Mouse (Mus musculus): ENCODE data around the gene Ap5b1.

Gene Ap5b1

GRCm38 (mm10) chr19:5567534-5568469 is at the start of gene Ap5b1:
TSS of gene Ap5b1 (plus strand) at chr19:5568025.
- peak; percentile 92 for DNase-seq

- DNase-seq = no peak
Observed at GRCm38 (mm10) chr19:5518721-5519120, 49.1 kb upstream of the Ap5b1 start.

GRCm38 (mm10) chr19:5525204-5525603 is 42.6 kb upstream of the Ap5b1 start:
- DNase-seq = no peak

DNA sequence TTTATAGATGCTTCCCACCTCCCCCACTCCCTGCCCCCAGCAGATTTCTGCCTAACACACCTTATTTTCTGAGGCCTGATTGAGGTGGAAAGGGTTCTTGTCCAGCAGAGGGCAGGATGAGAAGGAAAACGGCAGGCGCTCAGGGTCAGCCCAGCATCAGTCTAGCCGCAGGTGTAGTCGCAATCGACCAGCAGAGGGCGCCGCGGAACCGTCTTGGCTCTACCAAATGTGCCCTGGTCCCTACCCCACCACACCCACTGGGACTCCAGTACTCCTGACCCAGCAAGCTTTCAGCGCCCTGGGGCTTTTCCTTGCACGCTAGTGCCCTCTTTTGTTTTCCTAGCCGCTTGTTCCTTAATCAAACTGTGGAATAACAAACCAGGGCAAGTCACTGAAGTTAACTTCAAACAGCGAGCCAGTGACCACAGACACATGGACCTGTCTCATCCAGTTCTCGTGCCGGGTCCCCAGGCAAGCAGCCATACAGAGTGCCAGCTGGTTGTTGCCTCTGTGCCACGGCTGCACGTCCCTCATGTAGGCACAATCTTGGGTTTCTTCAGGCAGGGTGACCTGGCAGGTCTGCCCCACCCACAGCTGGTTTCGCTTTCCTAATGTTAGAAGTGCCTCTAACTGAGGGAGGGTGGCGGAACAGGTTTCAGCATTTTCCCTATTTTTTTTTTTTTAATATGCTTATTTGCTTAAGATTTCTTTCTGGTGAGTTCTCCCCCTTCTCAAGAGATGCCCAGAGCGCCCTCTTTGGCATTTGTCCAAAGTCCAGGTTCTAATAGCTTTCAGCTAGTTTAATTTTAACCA is 38.3 kb upstream of the Ap5b1 start:
- DNase-seq = peak; percentile 95

DNA sequence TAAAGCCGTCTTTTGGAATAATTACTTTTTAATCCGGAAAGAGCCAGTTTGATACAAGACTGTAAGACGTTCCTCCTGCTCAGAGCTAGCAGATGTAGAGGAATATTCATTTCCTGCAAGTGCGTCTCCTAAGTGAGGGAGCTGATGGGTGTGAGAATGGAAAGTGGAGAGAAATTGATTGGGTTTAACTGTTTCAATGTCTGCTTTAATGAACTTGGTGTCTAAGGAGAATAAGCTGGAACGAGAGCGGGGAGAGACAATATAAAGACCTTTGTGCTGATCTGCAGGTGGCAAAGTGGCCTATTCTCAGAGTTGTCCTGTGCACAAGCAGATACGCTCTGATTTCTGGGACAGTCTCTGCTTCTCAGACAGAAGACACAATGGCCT is 37.7 kb upstream of the Ap5b1 start:
- DNase-seq = no peak

GRCm38 (mm10) chr19:5532520-5532919 is 35.3 kb upstream of the Ap5b1 start:
- no peak for DNase-seq

DNA sequence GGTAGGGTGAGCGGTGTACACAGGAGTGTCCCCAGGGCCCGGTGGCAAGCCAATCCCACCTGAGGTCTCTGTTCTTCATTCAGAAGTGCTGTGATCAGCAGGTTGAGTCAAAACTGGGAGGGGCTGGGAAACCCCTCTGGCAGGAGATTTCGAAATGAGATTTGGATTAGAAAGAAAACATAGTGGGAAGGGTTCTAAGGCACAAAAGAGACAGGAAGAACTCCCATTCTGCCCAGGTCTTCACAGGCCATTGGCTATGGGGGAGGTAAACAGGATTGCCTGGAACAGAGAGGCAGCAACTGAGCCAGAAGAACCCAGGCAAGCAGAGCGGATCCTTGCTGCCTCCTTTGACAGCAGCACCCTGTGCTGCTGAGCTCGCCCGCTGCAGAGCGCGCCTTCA is 29.0 kb upstream of the Ap5b1 start:
- DNase-seq = no peak

- DNase-seq = no peak
Observed at GRCm38 (mm10) chr19:5543362-5543761, 24.5 kb upstream of the Ap5b1 start.

GRCm38 (mm10) chr19:5544031-5544430 is 23.8 kb upstream of the Ap5b1 start:
- DNase-seq = no peak

GRCm38 (mm10) chr19:5547471-5548056 is 20.3 kb upstream of the Ap5b1 start:
- no peak for DNase-seq

- no peak for DNase-seq
Observed at GRCm38 (mm10) chr19:5553802-5554201, 14.0 kb upstream of the Ap5b1 start.

DNA sequence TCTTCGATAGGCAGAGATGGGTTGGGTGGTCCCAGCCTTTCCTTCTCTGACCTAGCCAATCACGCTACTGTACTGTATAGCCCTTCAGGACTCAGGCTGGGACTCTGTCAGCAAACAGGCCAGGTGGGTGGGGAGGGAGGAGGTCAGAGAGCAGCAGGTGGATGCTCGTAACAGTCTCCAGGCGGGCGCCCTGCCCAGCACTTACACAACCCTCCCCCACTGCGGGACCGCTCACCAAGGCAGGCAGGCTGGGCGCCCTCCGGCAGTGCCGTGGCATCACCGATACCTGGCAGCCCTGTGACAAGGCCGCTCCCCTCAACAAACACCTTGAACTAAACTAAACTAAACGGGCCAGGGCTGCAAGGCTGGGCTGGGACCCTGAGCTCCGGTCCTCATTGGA is 13.6 kb upstream of the Ap5b1 start:
- no peak for DNase-seq

DNA sequence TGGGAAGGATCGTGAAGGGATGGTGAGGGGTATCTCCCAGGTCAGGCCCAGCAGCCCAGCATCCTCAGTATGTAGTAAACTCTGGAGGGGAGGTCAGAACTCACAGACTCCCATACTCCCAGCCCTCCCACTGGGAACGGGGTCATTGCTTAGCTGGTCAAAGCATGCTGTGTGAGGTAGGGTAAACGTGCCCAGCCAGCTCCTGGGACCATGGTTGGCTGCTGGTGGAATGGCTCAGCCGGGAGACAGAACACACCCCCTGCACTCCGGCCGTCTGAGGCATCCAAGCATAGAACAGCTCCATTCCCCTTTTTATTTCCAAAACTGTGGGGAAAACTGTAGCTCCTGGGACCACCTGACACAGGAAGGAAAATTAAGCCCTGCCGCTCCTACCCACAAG is 9.7 kb upstream of the Ap5b1 start:
- DNase-seq = no peak

DNA sequence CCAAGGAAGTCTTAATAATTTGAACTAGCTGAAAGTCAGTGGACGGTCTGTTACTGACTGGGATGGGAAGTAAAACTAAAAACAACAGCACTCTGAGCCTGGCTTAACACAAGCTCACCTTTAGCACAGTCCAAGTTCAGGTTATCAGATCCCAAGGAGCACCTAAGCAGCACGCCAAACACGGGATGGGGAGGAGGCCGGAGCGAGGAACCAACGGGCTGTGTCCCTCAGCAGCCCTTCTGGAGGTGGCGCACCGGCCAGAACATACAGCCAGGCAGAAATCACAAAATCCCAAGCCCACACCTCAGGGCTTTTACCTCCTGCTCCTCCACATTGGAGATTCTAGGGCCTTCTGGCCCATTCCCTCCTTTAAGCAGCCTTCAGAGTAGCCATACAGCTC is 9.1 kb upstream of the Ap5b1 start:
- DNase-seq = no peak

DNA sequence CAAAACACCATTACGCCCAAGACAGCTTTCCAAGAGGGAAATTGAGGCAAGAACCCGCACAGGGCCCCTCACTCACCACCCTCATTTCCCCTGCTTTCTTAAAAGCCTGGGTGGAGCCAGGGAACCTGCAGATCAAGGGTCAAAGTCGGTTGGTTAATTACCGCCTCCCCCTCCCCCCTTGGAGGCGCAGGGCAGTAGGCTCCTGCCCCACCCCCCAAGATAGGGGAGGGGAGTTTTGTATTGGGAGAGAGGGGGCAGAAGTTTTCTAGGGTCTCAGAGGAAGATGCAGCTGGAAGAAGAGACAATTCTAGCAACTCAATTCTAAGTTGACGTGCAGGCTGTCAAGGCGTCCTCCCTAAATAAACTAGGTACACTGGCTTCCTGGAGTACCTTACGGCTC is 8.6 kb upstream of the Ap5b1 start:
- no peak for DNase-seq

DNA sequence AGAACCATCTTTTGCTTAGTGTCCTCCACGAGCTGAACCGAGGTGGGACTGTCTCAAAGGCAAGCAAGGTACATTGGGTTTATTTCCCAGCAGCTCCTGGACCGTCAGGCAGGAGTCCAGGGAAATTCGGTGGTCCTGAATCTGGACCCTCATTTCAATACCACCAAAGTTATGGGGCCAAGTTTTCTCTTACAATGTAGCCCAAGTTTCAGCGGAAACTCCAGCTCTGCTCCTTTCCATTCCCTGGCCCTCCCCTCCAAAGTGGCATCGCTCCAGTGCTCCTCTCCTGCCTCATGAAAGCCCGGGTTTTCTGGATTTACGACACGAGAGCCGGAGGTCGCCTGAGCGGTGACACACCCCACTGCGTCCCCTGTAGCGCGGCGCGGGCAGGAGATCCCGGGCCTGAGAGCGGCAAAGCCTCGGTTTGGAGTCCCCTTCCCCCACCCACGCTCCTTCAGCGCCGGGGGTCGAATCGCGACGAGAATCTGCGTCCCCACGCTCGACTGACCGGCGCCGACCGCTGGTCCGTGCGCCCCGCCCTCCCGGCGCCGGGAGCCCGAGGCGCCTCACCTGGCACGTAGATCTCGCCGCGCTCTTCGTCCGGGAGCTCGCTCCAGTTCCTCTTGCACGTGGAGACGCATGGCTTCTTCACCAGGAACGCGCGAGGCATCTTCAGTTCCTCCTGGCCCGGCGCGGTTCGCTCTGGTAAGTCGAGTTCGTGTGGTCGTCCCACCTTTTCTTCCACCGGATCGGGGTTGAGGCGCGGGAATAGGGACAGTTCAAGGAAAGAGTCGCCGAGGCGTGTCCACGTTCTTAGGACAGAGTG is 8.0 kb upstream of the Ap5b1 start:
- peak; percentile 25 for DNase-seq

- peak; percentile 52 for DNase-seq
Observed at GRCm38 (mm10) chr19:5560457-5561041, 7.3 kb upstream of the Ap5b1 start, which contains the start of gene Ovol1. TSS of gene Ovol1 (minus strand) at chr19:5560646.

- no peak for DNase-seq
Observed at GRCm38 (mm10) chr19:5561252-5561790, 6.5 kb upstream of the Ap5b1 start.

DNA sequence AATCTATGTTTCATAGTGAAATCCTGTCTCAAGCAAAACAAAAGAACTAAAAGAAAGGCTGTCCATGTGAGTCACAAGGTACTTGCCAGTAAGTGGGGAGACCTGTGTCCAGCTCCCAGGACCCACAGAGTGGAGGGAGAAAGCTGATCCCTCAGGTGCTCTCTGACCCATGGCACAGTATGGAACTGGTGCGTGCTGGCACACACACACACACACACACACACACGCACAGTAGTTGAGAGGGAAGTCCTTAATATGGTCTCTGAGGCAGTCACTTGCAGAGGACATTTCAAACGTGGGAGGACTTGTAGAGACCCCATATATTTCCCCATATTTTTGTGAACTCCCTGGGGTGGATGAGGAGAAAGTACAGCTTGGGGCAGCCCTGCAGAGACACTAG is 5.9 kb upstream of the Ap5b1 start:
- DNase-seq = no peak

- DNase-seq = no peak
Observed at GRCm38 (mm10) chr19:5562776-5563175, 5.0 kb upstream of the Ap5b1 start.

GRCm38 (mm10) chr19:5566316-5566715 is 1.5 kb upstream of the Ap5b1 start:
- DNase-seq = no peak

DNA sequence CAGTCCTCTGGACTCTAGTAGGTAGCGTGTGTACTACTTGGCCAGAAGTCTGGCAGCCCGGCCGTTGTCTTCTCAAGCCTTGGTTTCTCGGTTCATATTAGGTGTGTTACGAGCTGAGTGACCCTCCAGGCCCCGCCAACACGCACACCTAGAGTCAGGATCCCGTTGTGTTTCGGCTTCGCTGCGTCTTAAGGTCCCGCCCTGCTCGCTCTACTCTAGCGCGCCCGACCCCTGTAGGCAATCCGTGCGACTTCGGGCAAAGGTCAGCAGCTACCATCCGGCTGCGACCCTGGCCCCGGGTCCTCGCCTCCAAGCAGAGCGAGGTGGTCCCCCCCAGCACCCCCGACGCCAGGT is 668 bp upstream of the Ap5b1 start:
- no peak for DNase-seq
